Mouse (Mus musculus) spleen, adult 18-20 months (tissue): ENCODE data around the gene Ajm1.
"Not testable (repeated sequence)": the region's sequence is repeated elsewhere in the genome, so short reads cannot be mapped to it uniquely, and the experiment has no call there.

Source experiments
- DNase-seq, 2 experiments: peaks; one replicate each; pipeline ENCODE4 v3.0.0; 2022; ENCODE audit warnings: mixed read lengths in 2 of 2

Gene Ajm1

GRCm38 (mm10) chr2:25565741-25566140, 15.8 kb downstream of the Ajm1 start:
- DNase-seq, result no peak

GRCm38 (mm10) chr2:25561946-25562345, 19.6 kb downstream of the Ajm1 start:
- DNase-seq, result no peak

GRCm38 (mm10) chr2:25560551-25560950, 21.0 kb downstream of the Ajm1 start:
- no peak for DNase-seq

GRCm38 (mm10) chr2:25558774-25559173, 22.8 kb downstream of the Ajm1 start:
- no peak for DNase-seq

GRCm38 (mm10) chr2:25557964-25558360, 23.6 kb downstream of the Ajm1 start:
- peak in 1 of 2 experiments; percentile 20 for DNase-seq

GRCm38 (mm10) chr2:25557221-25557963, 24.2 kb downstream of the Ajm1 start, which contains the start of gene Edf1:
Edf1 (plus strand) TSS chr2:25557847.
- DNase-seq, result peak; percentile 86 to 89

GRCm38 (mm10) chr2:25556296-25556695, 25.3 kb downstream of the Ajm1 start:
- no peak for DNase-seq

- DNase-seq, result not testable (repeated sequence)
Measured at GRCm38 (mm10) chr2:25555479-25555878, 26.1 kb downstream of the Ajm1 start.

- DNase-seq, result not testable (repeated sequence)
Measured at GRCm38 (mm10) chr2:25553171-25553786, 28.3 kb downstream of the Ajm1 start.

- DNase-seq, result peak; percentile 44 to 57
Measured at GRCm38 (mm10) chr2:25551186-25551585, 30.4 kb downstream of the Ajm1 start.

- DNase-seq, result peak; percentile 28 to 30
Measured at GRCm38 (mm10) chr2:25549021-25549991, 32.3 kb downstream of the Ajm1 start.

- peak; percentile 96 to 97 for DNase-seq
Measured at GRCm38 (mm10) chr2:25546811-25547491, 34.6 kb downstream of the Ajm1 start, which contains the start of gene Traf2. Traf2 (minus strand) TSS chr2:25546940.

GRCm38 (mm10) chr2:25545996-25546810, 35.4 kb downstream of the Ajm1 start:
- DNase-seq, result no peak

- no peak for DNase-seq
Measured at GRCm38 (mm10) chr2:25541644-25542367, 39.8 kb downstream of the Ajm1 start.

GRCm38 (mm10) chr2:25540541-25540948, 41.0 kb downstream of the Ajm1 start:
- DNase-seq, result no peak

GRCm38 (mm10) chr2:25536531-25536930, 45.0 kb downstream of the Ajm1 start:
- DNase-seq, result no peak

- no peak for DNase-seq
Measured at GRCm38 (mm10) chr2:25534866-25535182, 46.7 kb downstream of the Ajm1 start.

- peak; percentile 64 to 72 for DNase-seq
Measured at GRCm38 (mm10) chr2:25534178-25534865, 47.2 kb downstream of the Ajm1 start.

GRCm38 (mm10) chr2:25533707-25534106, 47.9 kb downstream of the Ajm1 start:
- no peak for DNase-seq
